Mouse (Mus musculus) testis, postnatal 14 days (tissue): ENCODE measurements around the gene Mrtfa.

ENCODE experiments used
- DNase-seq: peaks from one replicate; pipeline ENCODE4 v3.0.0; 2021; ENCODE audit warnings: low spot score

Gene Mrtfa

GRCm38 (mm10) chr15:81027378-81028173 lies 163.0 kb downstream of the Mrtfa start:
- peak; percentile 51 for DNase-seq

GRCm38 (mm10) chr15:81026901-81027300 lies 163.7 kb downstream of the Mrtfa start:
- DNase-seq = no peak

GRCm38 (mm10) chr15:81023842-81024241 lies 166.7 kb downstream of the Mrtfa start:
- DNase-seq = no peak

- DNase-seq = no peak
These were observed 168.1 kb downstream of the Mrtfa start for GRCm38 (mm10) chr15:81022437-81022836.

GRCm38 (mm10) chr15:81021377-81021776 lies 169.2 kb downstream of the Mrtfa start:
- DNase-seq = no peak

GRCm38 (mm10) chr15:81017308-81017707 lies 173.2 kb downstream of the Mrtfa start:
- DNase-seq = no peak

- no peak for DNase-seq
These were observed 174.1 kb downstream of the Mrtfa start for GRCm38 (mm10) chr15:81016488-81016887.

GRCm38 (mm10) chr15:81015068-81015744 lies 175.4 kb downstream of the Mrtfa start:
- DNase-seq = no peak

GRCm38 (mm10) chr15:81013186-81013585 lies 177.4 kb downstream of the Mrtfa start:
- DNase-seq = no peak

- no peak for DNase-seq
These were observed 178.2 kb downstream of the Mrtfa start for GRCm38 (mm10) chr15:81012359-81012758.

GRCm38 (mm10) chr15:81011523-81011922 lies 179.0 kb downstream of the Mrtfa start:
- DNase-seq = no peak

GRCm38 (mm10) chr15:81010114-81010513 lies 180.4 kb downstream of the Mrtfa start:
- DNase-seq = no peak

GRCm38 (mm10) chr15:81008689-81009123 lies 181.9 kb downstream of the Mrtfa start:
- no peak for DNase-seq

- no peak for DNase-seq
These were observed 182.7 kb downstream of the Mrtfa start for GRCm38 (mm10) chr15:81007905-81008304.

- DNase-seq = no peak
These were observed 183.2 kb downstream of the Mrtfa start for GRCm38 (mm10) chr15:81007339-81007738.

- DNase-seq = no peak
These were observed 184.3 kb downstream of the Mrtfa start for GRCm38 (mm10) chr15:81006127-81006735.

- peak; percentile 82 for DNase-seq
These were observed 190.0 kb downstream of the Mrtfa start for GRCm38 (mm10) chr15:81000419-81001138.

GRCm38 (mm10) chr15:80997077-80997476 lies 193.5 kb downstream of the Mrtfa start:
- DNase-seq = no peak

GRCm38 (mm10) chr15:80996090-80996835 lies 194.3 kb downstream of the Mrtfa start:
- no peak for DNase-seq

- no peak for DNase-seq
These were observed 195.6 kb downstream of the Mrtfa start for GRCm38 (mm10) chr15:80994959-80995358.

GRCm38 (mm10) chr15:80989712-80990111 lies 200.8 kb downstream of the Mrtfa start:
- DNase-seq = no peak

- DNase-seq = no peak
These were observed 202.2 kb downstream of the Mrtfa start for GRCm38 (mm10) chr15:80988331-80988730.
